Mouse (Mus musculus): ENCODE results near the gene Ccdc82. TPM values are rescaled to one million over a fixed set of nuclear protein-coding genes. Genes with fewer than 3 reads are reported as not detected.

The Ccdc82 gene
- total RNA-seq, 1 experiment = 1.6 TPM

GRCm38 (mm10) chr9:13206369-13206768 is 40.4 kb upstream of the Ccdc82 start:
- DNase-seq (ENCODE audit: low read depth, low spot score) = no peak
- no peaks in the 10 kb centered on the region for H3K36me3 ChIP-seq (ENCODE audit: control insufficient read depth, insufficient read depth, low read length, poor library complexity, severe bottlenecking)
- H3K4me1 ChIP-seq (ENCODE audit: control insufficient read depth in 2 of 2, insufficient read depth in 2 of 2, low read length in 2 of 2, poor library complexity in 1 of 2) = no peaks in the 10 kb centered on the region
- in situ Hi-C loops (cut with MboI; ENCODE audit: low sequenced_read_pairs in 2 of 2, unreplicated experiment in 2 of 2) = no loop called here
- no peak overlapping the region for H3K9ac ChIP-seq (ENCODE audit: insufficient read depth, low read depth, low read length, poor library complexity, severe bottlenecking)
- H3K9me3 ChIP-seq (ENCODE audit: control insufficient read depth, insufficient read depth, low read depth, low read length) = no peaks in the 10 kb centered on the region
- TF ChIP-seq CHD2 (IDR thresholded peaks at IDR 0.05; ENCODE audit: low read depth, low read length) = no peak
- no peak for TF ChIP-seq MAFK (IDR thresholded peaks at IDR 0.05; ENCODE audit: insufficient read depth, low read depth, low read length)
- TF ChIP-seq ZNF384 (IDR thresholded peaks at IDR 0.05; ENCODE audit: low read depth, low read length) = no peak
- TF ChIP-seq HCFC1 (IDR thresholded peaks at IDR 0.05; ENCODE audit: borderline replicate concordance, insufficient read depth, low read length) = no peak
- TF ChIP-seq ZC3H11A (IDR thresholded peaks at IDR 0.05; ENCODE audit: borderline replicate concordance, low read depth, low read length) = no peak
- H3K4me3 ChIP-seq (ENCODE audit: insufficient read depth in 1 of 2, low read depth in 1 of 2, low read length in 2 of 2, poor library complexity in 1 of 2, severe bottlenecking in 1 of 2) = no peak overlapping the region
- H3K27ac ChIP-seq (ENCODE audit: insufficient read depth, low read depth, low read length, poor library complexity, severe bottlenecking) = no peak overlapping the region

GRCm38 (mm10) chr9:13225872-13226271 is 20.9 kb upstream of the Ccdc82 start:
- no peak overlapping the region for H3K9ac ChIP-seq (ENCODE audit: insufficient read depth, low read depth, low read length, poor library complexity, severe bottlenecking)
- in situ Hi-C loops (cut with MboI; ENCODE audit: low sequenced_read_pairs in 2 of 2, unreplicated experiment in 2 of 2) = no loop called here
- H3K4me3 ChIP-seq (ENCODE audit: insufficient read depth in 1 of 2, low read depth in 1 of 2, low read length in 2 of 2, poor library complexity in 1 of 2, severe bottlenecking in 1 of 2) = no peak overlapping the region
- no peaks in the 10 kb centered on the region for H3K36me3 ChIP-seq (ENCODE audit: control insufficient read depth, insufficient read depth, low read length, poor library complexity, severe bottlenecking)
- no peak overlapping the region for H3K27ac ChIP-seq (ENCODE audit: insufficient read depth, low read depth, low read length, poor library complexity, severe bottlenecking)
- no peak for DNase-seq (ENCODE audit: low read depth, low spot score)
- H3K4me1 ChIP-seq (ENCODE audit: control insufficient read depth in 2 of 2, insufficient read depth in 2 of 2, low read length in 2 of 2, poor library complexity in 1 of 2) = no peaks in the 10 kb centered on the region
- TF ChIP-seq ZC3H11A (IDR thresholded peaks at IDR 0.05; ENCODE audit: borderline replicate concordance, low read depth, low read length) (no peak), HCFC1 (IDR thresholded peaks at IDR 0.05; ENCODE audit: borderline replicate concordance, insufficient read depth, low read length) (no peak), ZNF384 (IDR thresholded peaks at IDR 0.05; ENCODE audit: low read depth, low read length) (no peak), MAFK (IDR thresholded peaks at IDR 0.05; ENCODE audit: insufficient read depth, low read depth, low read length) (no peak)
- no peaks in the 10 kb centered on the region for H3K9me3 ChIP-seq (ENCODE audit: control insufficient read depth, insufficient read depth, low read depth, low read length)

- in situ Hi-C loops (cut with MboI; ENCODE audit: low sequenced_read_pairs in 2 of 2, unreplicated experiment in 2 of 2) = loop anchor here in 1 of 2 experiments (10.0 kb wide), 1 partner anchor 484 kb away; no protein-coding TSS in a partner anchor
- no peak for DNase-seq (ENCODE audit: low read depth, low spot score)
- no peaks in the 10 kb centered on the region for H3K4me1 ChIP-seq (ENCODE audit: control insufficient read depth in 2 of 2, insufficient read depth in 2 of 2, low read length in 2 of 2, poor library complexity in 1 of 2)
These were observed 16.2 kb upstream of the Ccdc82 start for GRCm38 (mm10) chr9:13230553-13230952.

GRCm38 (mm10) chr9:13231545-13232216 is 15.1 kb upstream of the Ccdc82 start:
- TF ChIP-seq HCFC1 (IDR thresholded peaks at IDR 0.05; ENCODE audit: borderline replicate concordance, insufficient read depth, low read length) = no peak
- peak; percentile 84 for TF ChIP-seq ZNF384 (IDR thresholded peaks at IDR 0.05; ENCODE audit: low read depth, low read length)
- peak; percentile 48; the same call in 1 of the 2 replicates for TF ChIP-seq MAFK (IDR thresholded peaks at IDR 0.05; ENCODE audit: insufficient read depth, low read depth, low read length)
- peak; percentile 95; the same call in 1 of the 2 replicates for TF ChIP-seq ZC3H11A (IDR thresholded peaks at IDR 0.05; ENCODE audit: borderline replicate concordance, low read depth, low read length)
- no peak for TF ChIP-seq CHD2 (IDR thresholded peaks at IDR 0.05; ENCODE audit: low read depth, low read length)
- no peaks in the 10 kb centered on the region for H3K36me3 ChIP-seq (ENCODE audit: control insufficient read depth, insufficient read depth, low read length, poor library complexity, severe bottlenecking)
- no peaks in the 10 kb centered on the region for H3K4me1 ChIP-seq (ENCODE audit: control insufficient read depth in 2 of 2, insufficient read depth in 2 of 2, low read length in 2 of 2, poor library complexity in 1 of 2)
- DNase-seq (ENCODE audit: low read depth, low spot score) = no peak
- in situ Hi-C loops (cut with MboI; ENCODE audit: low sequenced_read_pairs in 2 of 2, unreplicated experiment in 2 of 2) = loop anchor here in 1 of 2 experiments (10.0 kb wide), 1 partner anchor 483 kb away; no protein-coding TSS in a partner anchor
- H3K9me3 ChIP-seq (ENCODE audit: control insufficient read depth, insufficient read depth, low read depth, low read length) = no peaks in the 10 kb centered on the region
- H3K4me3 ChIP-seq (ENCODE audit: insufficient read depth in 1 of 2, low read depth in 1 of 2, low read length in 2 of 2, poor library complexity in 1 of 2, severe bottlenecking in 1 of 2) = no peak overlapping the region
- no peak overlapping the region for H3K27ac ChIP-seq (ENCODE audit: insufficient read depth, low read depth, low read length, poor library complexity, severe bottlenecking)
- H3K9ac ChIP-seq (ENCODE audit: insufficient read depth, low read depth, low read length, poor library complexity, severe bottlenecking) = no peak overlapping the region

More at GRCm38 (mm10) chr9:13230553-13230952, 16.2 kb upstream of the Ccdc82 start:
- no peaks in the 10 kb centered on the region for H3K9me3 ChIP-seq (ENCODE audit: control insufficient read depth, insufficient read depth, low read depth, low read length)
- no peaks in the 10 kb centered on the region for H3K36me3 ChIP-seq (ENCODE audit: control insufficient read depth, insufficient read depth, low read length, poor library complexity, severe bottlenecking)
- no peak overlapping the region for H3K9ac ChIP-seq (ENCODE audit: insufficient read depth, low read depth, low read length, poor library complexity, severe bottlenecking)
- no peak overlapping the region for H3K27ac ChIP-seq (ENCODE audit: insufficient read depth, low read depth, low read length, poor library complexity, severe bottlenecking)
- TF ChIP-seq ZNF384 (IDR thresholded peaks at IDR 0.05; ENCODE audit: low read depth, low read length) (0 out of 2 replicates have a peak, but pooled peaks have one; percentile 50), CHD2 (IDR thresholded peaks at IDR 0.05; ENCODE audit: low read depth, low read length) (no peak)
- no peak overlapping the region for H3K4me3 ChIP-seq (ENCODE audit: insufficient read depth in 1 of 2, low read depth in 1 of 2, low read length in 2 of 2, poor library complexity in 1 of 2, severe bottlenecking in 1 of 2)

Data from ES-E14 (cell line).